Mouse (Mus musculus) neural tube, embryonic 13.5 days (tissue): Measurements from ENCODE around the gene Usp46. TPM values are rescaled to one million over a fixed set of nuclear protein-coding genes. Genes with fewer than 3 reads are reported as not detected.

Experiments used
- ATAC-seq: fragments of 200-750 bp; cut with Nextera tagmentation; 2 replicates; pipeline ENCODE4 v1.8.0; 2017; ENCODE audit warnings: low read depth, mild to moderate bottlenecking, moderate TSS enrichment, moderate library complexity
- H3K27ac ChIP-seq: fragments of 300-500 bp; sonication (generic); replicated peaks from 2 replicates; pipeline ENCODE4 v1.5.1; 2015; ENCODE audit warnings: moderate library complexity, mild to moderate bottlenecking, inconsistent platforms
- H3K27me3 ChIP-seq: fragments of 300-500 bp; sonication (generic); 2 replicates; pipeline ENCODE4 v1.6.1; 2015; ENCODE audit warnings: mild to moderate bottlenecking, inconsistent platforms
- H3K36me3 ChIP-seq: fragments of 300-500 bp; sonication (generic); 2 replicates; pipeline ENCODE4 v1.6.1; 2015; ENCODE audit warnings: mild to moderate bottlenecking, inconsistent platforms
- H3K4me1 ChIP-seq: fragments of 300-500 bp; sonication (generic); replicated peaks from 2 replicates; pipeline ENCODE4 v1.6.1; 2015; ENCODE audit warnings: inconsistent platforms
- H3K4me2 ChIP-seq: fragments of 300-500 bp; sonication (generic); 2 replicates; pipeline ENCODE4 v1.6.1; 2015; ENCODE audit warnings: inconsistent platforms, mild to moderate bottlenecking, moderate library complexity
- H3K4me3 ChIP-seq: fragments of 300-500 bp; sonication (generic); 2 replicates; pipeline ENCODE4 v1.5.1; 2015; ENCODE audit warnings: mild to moderate bottlenecking, inconsistent platforms
- H3K9ac ChIP-seq: fragments of 300-500 bp; sonication (generic); 2 replicates; pipeline ENCODE4 v1.6.1; 2015; ENCODE audit warnings: moderate library complexity, mild to moderate bottlenecking, inconsistent platforms
- H3K9me3 ChIP-seq: fragments of 300-500 bp; sonication (generic); 2 replicates; pipeline ENCODE4 v1.6.1; 2016; ENCODE audit warnings: inconsistent platforms
- WGBS: fragments of 180-500 bp; shearing (Covaris S2); methylation state at CpG from one replicate; pipeline ENCODE4 v1.1.7; 2015; 5-methylcytosine and 5-hydroxymethylcytosine counted together
- polyA plus RNA-seq: library from polyadenylated mRNA; unstranded; fragments of >200 nt; fragmentation: Nextera tagmentation; extraction: Ambion mirVana; gene quantifications from 2 replicates; pipeline ENCODE4 v1.2.1, GENCODE M21; 2015

Usp46 gene
- polyA plus RNA-seq, 1 experiment from 2014 or later = 26.5 TPM

GRCm38 (mm10) chr5:74005936-74006335 is 62.3 kb downstream of the Usp46 start:
- Histone ChIP-seq H3K9ac (no peak overlapping the region), H3K27ac (no peak overlapping the region), H3K4me1 (no peaks in the 10 kb centered on the region), H3K27me3 (no peaks in the 10 kb centered on the region), H3K36me3 (peaks cover 48% of the 10 kb centered on the region), H3K4me2 (no peak overlapping the region), H3K9me3 (no peaks in the 10 kb centered on the region), H3K4me3 (no peak overlapping the region)
- 98% methylated on average over 2 of the region's 2 CpGs for WGBS
- ATAC-seq = no peak

DNA sequence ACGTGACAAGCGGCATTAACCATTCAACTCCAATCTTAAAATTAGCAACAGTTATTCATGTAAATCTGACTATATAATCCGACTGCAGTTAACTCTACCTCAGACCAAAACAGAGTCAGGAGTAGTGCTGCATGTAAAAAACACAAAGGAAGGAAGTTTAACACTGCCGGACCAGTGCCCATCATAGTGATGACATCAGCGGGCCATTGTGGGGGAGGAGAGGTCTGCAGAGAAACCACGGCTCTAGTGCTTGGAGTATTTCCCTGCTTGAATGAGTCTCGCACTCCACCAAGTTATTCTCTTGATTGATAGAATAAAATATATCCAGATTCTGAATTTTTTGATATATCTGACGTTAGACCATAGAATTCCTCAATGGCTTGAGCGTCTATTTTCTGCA is 66.5 kb downstream of the Usp46 start:
- no peaks in the 10 kb centered on the region for H3K4me1 ChIP-seq
- no peak overlapping the region for H3K27ac ChIP-seq
- H3K36me3 ChIP-seq = peaks cover 59% of the 10 kb centered on the region
- no peaks in the 10 kb centered on the region for H3K9me3 ChIP-seq
- 85% methylated on average over 9 of the region's 9 CpGs for WGBS
- H3K4me3 ChIP-seq = no peak overlapping the region
- no peak overlapping the region for H3K4me2 ChIP-seq
- ATAC-seq = no peak
- H3K27me3 ChIP-seq = no peaks in the 10 kb centered on the region
- no peak overlapping the region for H3K9ac ChIP-seq

DNA sequence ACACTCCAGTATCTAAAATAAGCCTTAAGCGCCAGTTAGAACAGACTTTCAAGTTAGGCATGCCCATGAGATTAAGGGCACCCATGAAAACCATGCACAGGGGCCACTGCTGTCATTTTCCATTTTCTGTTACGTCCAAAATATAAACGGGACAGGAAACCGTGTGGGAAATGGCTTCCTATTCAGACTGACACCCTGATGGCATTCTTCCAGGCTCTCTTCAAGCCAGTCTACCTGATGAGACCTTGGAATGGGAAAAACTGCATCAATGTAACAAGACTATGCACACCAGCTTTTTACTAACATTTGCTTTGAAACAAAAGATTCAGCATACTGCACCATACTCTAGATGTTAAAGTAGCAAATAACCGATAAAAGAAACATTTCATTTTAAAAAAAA is 69.3 kb downstream of the Usp46 start:
- WGBS = 91% methylated on average over 5 of the region's 5 CpGs

GRCm38 (mm10) chr5:73994850-73995249 is 73.4 kb downstream of the Usp46 start:
- no peaks in the 10 kb centered on the region for H3K9me3 ChIP-seq
- ATAC-seq = no peak

More for the DNA sequence above, 69.3 kb downstream of the Usp46 start:
- no peaks in the 10 kb centered on the region for H3K4me1 ChIP-seq
- H3K27ac ChIP-seq = no peak overlapping the region
- H3K9me3 ChIP-seq = no peaks in the 10 kb centered on the region
- no peak overlapping the region for H3K9ac ChIP-seq
- H3K4me3 ChIP-seq = no peak overlapping the region
- H3K27me3 ChIP-seq = no peaks in the 10 kb centered on the region
- no peak overlapping the region for H3K4me2 ChIP-seq
- no peak for ATAC-seq
- peaks cover 42% of the 10 kb centered on the region for H3K36me3 ChIP-seq

DNA sequence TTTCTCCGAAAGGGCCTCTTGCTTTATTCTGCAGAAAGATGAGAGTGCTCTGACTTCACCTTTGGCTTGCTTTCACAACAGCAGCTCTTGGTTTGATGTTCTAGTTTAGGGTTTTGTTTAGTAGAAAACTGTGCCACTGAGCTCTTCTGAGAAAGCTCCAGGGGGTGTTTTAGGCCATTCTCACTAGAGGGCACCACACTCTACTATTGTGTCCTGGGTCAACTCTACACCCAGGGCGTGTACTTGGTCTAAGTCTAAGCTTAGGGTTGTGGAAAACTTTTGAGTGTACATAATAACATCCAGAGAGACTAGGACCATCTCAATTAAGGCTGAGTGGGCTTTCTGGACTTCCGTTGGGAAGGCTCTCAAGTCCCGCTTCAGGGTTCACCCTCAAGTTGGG is 74.7 kb downstream of the Usp46 start:
- no peaks in the 10 kb centered on the region for H3K4me1 ChIP-seq
- no peaks in the 10 kb centered on the region for H3K27me3 ChIP-seq
- WGBS = 89% methylated on average over 4 of the region's 4 CpGs
- no peak overlapping the region for H3K9ac ChIP-seq
- H3K4me2 ChIP-seq = no peak overlapping the region
- peaks cover 8% of the 10 kb centered on the region; the same call in 1 of the 2 replicates for H3K36me3 ChIP-seq
- no peak for ATAC-seq
- H3K27ac ChIP-seq = no peak overlapping the region
- H3K4me3 ChIP-seq = no peak overlapping the region
- no peaks in the 10 kb centered on the region for H3K9me3 ChIP-seq

More at GRCm38 (mm10) chr5:73994850-73995249, 73.4 kb downstream of the Usp46 start:
- Histone ChIP-seq H3K4me2 (no peak overlapping the region), H3K4me3 (no peak overlapping the region), H3K4me1 (no peaks in the 10 kb centered on the region), H3K9ac (no peak overlapping the region), H3K36me3 (peaks cover 8% of the 10 kb centered on the region; the same call in 1 of the 2 replicates), H3K27me3 (no peaks in the 10 kb centered on the region), H3K27ac (no peak overlapping the region)

GRCm38 (mm10) chr5:73992321-73992720 is 75.9 kb downstream of the Usp46 start:
- H3K9me3 ChIP-seq = no peaks in the 10 kb centered on the region
- H3K4me3 ChIP-seq = no peak overlapping the region
- no peak overlapping the region for H3K4me2 ChIP-seq
- no peak overlapping the region for H3K27ac ChIP-seq
- 94% methylated on average over 13 of the region's 13 CpGs for WGBS
- no peaks in the 10 kb centered on the region for H3K4me1 ChIP-seq
- no peaks in the 10 kb centered on the region for H3K27me3 ChIP-seq
- H3K36me3 ChIP-seq = peaks cover 3% of the 10 kb centered on the region; the same call in 1 of the 2 replicates
- ATAC-seq = no peak
- no peak overlapping the region for H3K9ac ChIP-seq

GRCm38 (mm10) chr5:73989532-73989931 is 78.7 kb downstream of the Usp46 start:
- H3K4me3 ChIP-seq = no peak overlapping the region
- no peaks in the 10 kb centered on the region for H3K9me3 ChIP-seq
- no peaks in the 10 kb centered on the region for H3K27me3 ChIP-seq
- H3K4me1 ChIP-seq = no peaks in the 10 kb centered on the region
- H3K9ac ChIP-seq = no peak overlapping the region
- no peaks in the 10 kb centered on the region for H3K36me3 ChIP-seq
- 88% methylated on average over 3 of the region's 3 CpGs for WGBS
- H3K27ac ChIP-seq = no peak overlapping the region
- ATAC-seq = no peak
- no peak overlapping the region for H3K4me2 ChIP-seq

GRCm38 (mm10) chr5:73987777-73988560 is 80.3 kb downstream of the Usp46 start:
- H3K4me2 ChIP-seq = no peak overlapping the region
- no peak overlapping the region for H3K9ac ChIP-seq
- no peak overlapping the region for H3K4me3 ChIP-seq
- no peaks in the 10 kb centered on the region for H3K9me3 ChIP-seq
- no peaks in the 10 kb centered on the region for H3K36me3 ChIP-seq
- no peak overlapping the region for H3K27ac ChIP-seq
- 88% methylated on average over 13 of the region's 13 CpGs for WGBS
- no peaks in the 10 kb centered on the region for H3K4me1 ChIP-seq
- no peak for ATAC-seq
- no peaks in the 10 kb centered on the region for H3K27me3 ChIP-seq

DNA sequence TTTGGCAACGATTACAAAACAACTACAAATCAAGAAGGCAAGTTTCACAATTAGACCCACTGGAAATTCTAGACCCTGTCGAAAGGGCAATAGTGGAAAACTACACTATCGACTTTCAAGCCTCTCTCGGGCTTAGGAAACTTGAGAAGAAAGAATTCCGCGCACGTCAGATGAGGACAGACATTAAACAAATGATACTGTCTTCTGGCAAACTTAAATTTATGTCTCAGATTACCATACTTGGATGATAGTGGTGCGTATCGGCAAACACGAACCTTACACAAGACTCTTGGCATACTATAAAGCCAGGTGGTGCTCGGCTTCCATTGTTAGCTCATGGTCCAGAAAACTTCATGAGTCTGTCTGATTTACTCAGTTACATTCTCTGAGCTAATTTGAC is 90.8 kb downstream of the Usp46 start:
- H3K9me3 ChIP-seq = no peaks in the 10 kb centered on the region
- no peak overlapping the region for H3K27ac ChIP-seq
- no peak for ATAC-seq
- 67% methylated on average over 11 of the region's 11 CpGs for WGBS
- H3K4me2 ChIP-seq = no peak overlapping the region
- no peaks in the 10 kb centered on the region for H3K27me3 ChIP-seq
- no peaks in the 10 kb centered on the region for H3K4me1 ChIP-seq
- no peaks in the 10 kb centered on the region for H3K36me3 ChIP-seq
- no peak overlapping the region for H3K9ac ChIP-seq
- H3K4me3 ChIP-seq = no peak overlapping the region

DNA sequence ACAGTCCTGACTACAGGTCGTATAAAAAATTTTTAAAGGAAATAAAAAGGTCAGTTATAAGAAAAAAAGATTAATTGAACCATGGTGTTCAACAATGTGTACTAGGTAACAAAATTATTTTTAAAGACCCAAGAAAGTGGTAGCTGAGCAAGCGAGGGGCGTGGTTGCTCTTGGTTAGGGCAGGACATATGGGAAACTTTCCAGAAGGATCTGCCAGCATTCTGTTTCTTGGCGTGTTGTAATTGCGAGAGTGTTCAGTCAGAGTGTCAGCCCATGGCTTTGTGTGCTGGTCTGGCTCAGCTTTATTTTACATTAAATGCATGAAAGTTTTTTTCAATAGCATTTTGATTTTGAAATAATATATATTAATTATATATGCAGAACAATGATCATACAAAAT is 96.5 kb downstream of the Usp46 start:
- no peaks in the 10 kb centered on the region for H3K27me3 ChIP-seq
- H3K9me3 ChIP-seq = no peaks in the 10 kb centered on the region
- ATAC-seq = no peak
- no peak overlapping the region for H3K4me3 ChIP-seq
- H3K4me1 ChIP-seq = no peaks in the 10 kb centered on the region; the same call in 1 of the 2 replicates
- no peak overlapping the region for H3K27ac ChIP-seq
- H3K4me2 ChIP-seq = no peak overlapping the region
- no peaks in the 10 kb centered on the region for H3K36me3 ChIP-seq
- 93% methylated on average over 5 of the region's 5 CpGs for whole genome bisulfite sequencing
- no peak overlapping the region for H3K9ac ChIP-seq

GRCm38 (mm10) chr5:73970024-73970628 is 98.1 kb downstream of the Usp46 start:
- Histone ChIP-seq H3K36me3 (no peaks in the 10 kb centered on the region), H3K4me2 (no peak overlapping the region), H3K27me3 (no peaks in the 10 kb centered on the region), H3K9me3 (no peaks in the 10 kb centered on the region), H3K27ac (no peak overlapping the region), H3K4me1 (no peaks in the 10 kb centered on the region; the same call in 1 of the 2 replicates), H3K4me3 (no peak overlapping the region), H3K9ac (no peak overlapping the region)
- ATAC-seq = no peak
- 42% methylated on average over 7 of the region's 7 CpGs for WGBS

GRCm38 (mm10) chr5:73969338-73969737 is 98.9 kb downstream of the Usp46 start:
- no peaks in the 10 kb centered on the region for H3K36me3 ChIP-seq
- no peaks in the 10 kb centered on the region; the same call in 1 of the 2 replicates for H3K4me1 ChIP-seq
- H3K9me3 ChIP-seq = no peaks in the 10 kb centered on the region
- no peak overlapping the region for H3K4me3 ChIP-seq
- ATAC-seq = no peak
- H3K27ac ChIP-seq = no peak overlapping the region
- H3K9ac ChIP-seq = no peak overlapping the region
- H3K27me3 ChIP-seq = no peaks in the 10 kb centered on the region
- 93% methylated on average over 8 of the region's 8 CpGs for WGBS
- H3K4me2 ChIP-seq = no peak overlapping the region
